Mouse (Mus musculus): Measurements from ENCODE around the gene Rpap3.
"Not testable (repeated sequence)": the region's sequence is repeated elsewhere in the genome, so short reads cannot be mapped to it uniquely, and the experiment has no call there.

Gene Rpap3

GRCm38 (mm10) chr15:97684118-97684517 lies 21.5 kb downstream of the Rpap3 start:
- no peak for DNase-seq (ENCODE audit: low spot score)

GRCm38 (mm10) chr15:97682053-97682452 lies 23.6 kb downstream of the Rpap3 start:
- DNase-seq (ENCODE audit: low spot score) = no peak

- no peak for DNase-seq (ENCODE audit: low spot score)
These were observed 25.5 kb downstream of the Rpap3 start for GRCm38 (mm10) chr15:97679991-97680681.

- no peak for DNase-seq (ENCODE audit: low spot score)
These were observed 28.3 kb downstream of the Rpap3 start for GRCm38 (mm10) chr15:97677341-97677740.

- DNase-seq (ENCODE audit: low spot score) = no peak
These were observed 29.7 kb downstream of the Rpap3 start for GRCm38 (mm10) chr15:97675927-97676326.

- DNase-seq (ENCODE audit: low spot score) = no peak
These were observed 31.2 kb downstream of the Rpap3 start for GRCm38 (mm10) chr15:97674423-97674822.

- DNase-seq (ENCODE audit: low spot score) = no peak
These were observed 32.2 kb downstream of the Rpap3 start for GRCm38 (mm10) chr15:97673256-97674000.

GRCm38 (mm10) chr15:97672211-97672765 lies 33.3 kb downstream of the Rpap3 start:
- no peak for DNase-seq (ENCODE audit: low spot score)

- no peak for DNase-seq (ENCODE audit: low spot score)
These were observed 35.1 kb downstream of the Rpap3 start for GRCm38 (mm10) chr15:97670554-97670953.

- not testable (repeated sequence) for DNase-seq (ENCODE audit: low spot score)
These were observed 37.3 kb downstream of the Rpap3 start for GRCm38 (mm10) chr15:97668158-97668877.

GRCm38 (mm10) chr15:97667437-97667836 lies 38.2 kb downstream of the Rpap3 start:
- DNase-seq (ENCODE audit: low spot score) = peak; percentile 51

- DNase-seq (ENCODE audit: low spot score) = no peak
These were observed 39.2 kb downstream of the Rpap3 start for GRCm38 (mm10) chr15:97666457-97666770.

- DNase-seq (ENCODE audit: low spot score) = no peak
These were observed 39.7 kb downstream of the Rpap3 start for GRCm38 (mm10) chr15:97665770-97666456.

GRCm38 (mm10) chr15:97664981-97665668 lies 40.5 kb downstream of the Rpap3 start:
- no peak for DNase-seq (ENCODE audit: low spot score)

- peak; percentile 62 for DNase-seq (ENCODE audit: low spot score)
These were observed 41.7 kb downstream of the Rpap3 start for GRCm38 (mm10) chr15:97663750-97664406.

- no peak for DNase-seq (ENCODE audit: low spot score)
These were observed 46.9 kb downstream of the Rpap3 start for GRCm38 (mm10) chr15:97658755-97659116.

GRCm38 (mm10) chr15:97657856-97658754 lies 47.5 kb downstream of the Rpap3 start:
- no peak for DNase-seq (ENCODE audit: low spot score)

- no peak for DNase-seq (ENCODE audit: low spot score)
These were observed 48.2 kb downstream of the Rpap3 start for GRCm38 (mm10) chr15:97657420-97657819.

GRCm38 (mm10) chr15:97649726-97650125 lies 55.9 kb downstream of the Rpap3 start:
- no peak for DNase-seq (ENCODE audit: low spot score)

GRCm38 (mm10) chr15:97648176-97648575 lies 57.4 kb downstream of the Rpap3 start:
- no peak for DNase-seq (ENCODE audit: low spot score)
